Mouse (Mus musculus): ENCODE measurements at regions not wholly inside any gene's neighbourhood (a gene's known extent, or its start where the extent isn't known, plus 50 kb on each side); places are given as distances from the start of the nearest gene placed in this dataset.

DNA sequence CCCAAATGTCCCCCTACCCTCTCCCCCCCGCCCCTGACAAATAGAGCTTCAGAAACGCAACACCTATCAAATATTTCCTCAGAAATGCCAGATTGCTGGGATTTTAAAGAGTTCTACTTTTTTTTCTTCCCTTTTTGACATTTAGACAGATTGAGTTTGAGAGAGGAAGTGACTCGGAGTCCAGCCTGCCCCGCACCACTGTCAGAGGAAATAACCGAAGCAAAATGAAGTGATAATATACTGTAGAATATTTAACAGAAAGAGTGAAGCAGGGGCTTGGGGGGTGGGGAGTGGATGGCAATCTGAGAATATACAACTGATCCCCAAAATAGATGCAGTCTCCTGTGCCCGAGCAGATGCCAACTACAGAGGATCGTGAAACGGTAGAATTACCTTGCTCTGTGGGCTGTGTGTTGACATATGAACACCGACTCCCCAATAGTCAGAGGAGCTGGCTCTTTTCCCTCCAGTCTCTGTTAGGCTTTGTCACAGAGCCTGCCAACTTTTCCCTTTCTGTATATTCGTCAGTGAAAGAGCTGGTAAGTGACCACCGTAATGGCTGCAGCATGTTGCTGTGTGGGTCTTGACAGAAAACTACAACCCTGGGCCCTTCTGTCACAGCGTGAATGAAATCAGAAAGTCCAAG, 2800.9 kb upstream of the Gm7489 start:
- TF ChIP-seq CTCF (IDR thresholded peaks at IDR 0.05; ENCODE audit: low read depth, low read length) (no peak), TAL1 (conservative IDR thresholded peaks at IDR 0.05; ENCODE audit: low read depth, low read length) (no peak)
